Mouse (Mus musculus) MEL (cell line): Measurements from ENCODE around the gene Dlg2. TPM values are rescaled to one million over a fixed set of nuclear protein-coding genes. Genes with fewer than 3 reads are reported as not detected.

Experiments
- DNase-seq: peaks from one replicate; pipeline ENCODE4 v3.0.0; 2011; ENCODE audit warnings: low read depth, low spot score
- H3K27ac ChIP-seq: 2 replicates; pipeline ENCODE4 v1.5.1; 2012; ENCODE audit warnings: low read depth, mild to moderate bottlenecking, control low read depth, low read length, moderate library complexity; ENCODE audit not compliant: control insufficient read depth
- H3K27me3 ChIP-seq, 2 experiments: fragments of 150-350 bp in 1 of 2; sonication (generic) in 1 of 2; 2 replicates each; pipeline ENCODE4 v1.6.1; 2012; ENCODE audit warnings: low read length in 2 of 2, mild to moderate bottlenecking in 2 of 2, improper control_type of control experiment in 1 of 2, moderate library complexity in 1 of 2; ENCODE audit not compliant: insufficient read depth in 2 of 2, control insufficient read depth in 1 of 2
- H3K36me3 ChIP-seq, 2 experiments: 2 replicates each; pipeline ENCODE4 v1.6.1; 2012 to 2014; ENCODE audit warnings: low read length in 2 of 2, improper control_type of control experiment in 1 of 2, inconsistent platforms in 1 of 2, mild to moderate bottlenecking in 1 of 2; ENCODE audit not compliant: insufficient read depth in 2 of 2, control insufficient read depth in 1 of 2
- H3K4me1 ChIP-seq, 2 experiments: fragments of 150-350 bp in 1 of 2; sonication (generic) in 1 of 2; 2 replicates each; pipeline ENCODE4 v1.6.1; 2012; ENCODE audit warnings: low read length in 2 of 2, improper control_type of control experiment in 1 of 2, mild to moderate bottlenecking in 1 of 2; ENCODE audit not compliant: insufficient read depth in 2 of 2, control insufficient read depth in 1 of 2
- H3K4me3 ChIP-seq, 2 experiments: fragments of 150-350 bp in 1 of 2; sonication (generic) in 1 of 2; 2 replicates each; pipeline ENCODE4 v1.5.1; 2012; ENCODE audit warnings: low read depth in 2 of 2, low read length in 2 of 2, mild to moderate bottlenecking in 2 of 2, moderate library complexity in 2 of 2, control low read depth in 1 of 2, improper control_type of control experiment in 1 of 2; ENCODE audit not compliant: control insufficient read depth in 1 of 2, insufficient read depth in 1 of 2
- H3K79me2 ChIP-seq: 2 replicates; pipeline ENCODE4 v1.6.1; 2012; ENCODE audit warnings: mild to moderate bottlenecking, low read length, moderate library complexity; ENCODE audit not compliant: control insufficient read depth, poor library complexity, insufficient read depth
- H3K9ac ChIP-seq: 2 replicates; pipeline ENCODE4 v1.6.1; 2012; ENCODE audit warnings: low read depth, mild to moderate bottlenecking, control low read depth, low read length, moderate library complexity; ENCODE audit not compliant: control insufficient read depth, poor library complexity, severe bottlenecking
- H3K9me3 ChIP-seq: fragments of 150-350 bp; sonication (generic); replicated peaks from 2 replicates; pipeline ENCODE4 v1.6.1; 2012; ENCODE audit warnings: mild to moderate bottlenecking, low read length, improper control_type of control experiment, moderate library complexity; ENCODE audit not compliant: insufficient read depth
- CHD1 ChIP-seq: IDR thresholded peaks from 2 replicates; pipeline ENCODE4 v1.6.1; 2012; ENCODE audit warnings: low read depth, mild to moderate bottlenecking, inconsistent platforms, low read length, improper control_type of control experiment
- CTCF ChIP-seq, 3 experiments: IDR thresholded peaks in 2 of 3; conservative IDR thresholded peaks in 1 of 3; 2 replicates each; pipeline ENCODE4 v1.5.1; 2011 to 2012; ENCODE audit warnings: low read length in 3 of 3, low read depth in 2 of 3, mild to moderate bottlenecking in 2 of 3, improper control_type of control experiment in 1 of 3, inconsistent platforms in 1 of 3, mixed read lengths in 1 of 3, moderate library complexity in 1 of 3; ENCODE audit not compliant: control insufficient read depth in 1 of 3, insufficient read depth in 1 of 3, poor library complexity in 1 of 3, severe bottlenecking in 1 of 3
- E2F4 ChIP-seq: IDR thresholded peaks from 2 replicates; pipeline ENCODE4 v1.6.1; 2011; ENCODE audit warnings: low read depth, low read length, improper control_type of control experiment, borderline replicate concordance
- EP300 ChIP-seq, 2 experiments: IDR thresholded peaks; 2 replicates each; pipeline ENCODE4 v1.6.1; 2011; ENCODE audit warnings: improper control_type of control experiment in 2 of 2, low read length in 2 of 2, low read depth in 1 of 2, mild to moderate bottlenecking in 1 of 2
- ETS1 ChIP-seq: IDR thresholded peaks from 2 replicates; pipeline ENCODE4 v1.6.1; 2012; ENCODE audit warnings: low read depth, mild to moderate bottlenecking, inconsistent platforms, low read length, improper control_type of control experiment, moderate library complexity
- GABPA ChIP-seq: IDR thresholded peaks from 2 replicates; pipeline ENCODE4 v1.6.1; 2012; ENCODE audit warnings: low read depth, mild to moderate bottlenecking, inconsistent platforms, low read length, improper control_type of control experiment, moderate library complexity
- KAT2A ChIP-seq: conservative IDR thresholded peaks from 2 replicates; pipeline ENCODE4 v1.6.1; 2012; ENCODE audit warnings: low read depth, low read length, improper control_type of control experiment, inconsistent platforms
- MAX ChIP-seq: IDR thresholded peaks from 2 replicates; pipeline ENCODE4 v1.6.1; 2011; ENCODE audit warnings: low read length, improper control_type of control experiment
- MAZ ChIP-seq: IDR thresholded peaks from 2 replicates; pipeline ENCODE4 v1.6.1; 2012; ENCODE audit warnings: low read depth, mild to moderate bottlenecking, inconsistent platforms, low read length, improper control_type of control experiment
- MEF2A ChIP-seq: IDR thresholded peaks from 2 replicates; pipeline ENCODE4 v1.6.1; 2014; ENCODE audit warnings: low read depth, mild to moderate bottlenecking, inconsistent platforms, low read length, improper control_type of control experiment; ENCODE audit not compliant: poor library complexity, insufficient replicate concordance, severe bottlenecking; ENCODE audit errors: extremely low read depth
- MYC ChIP-seq: IDR thresholded peaks from 2 replicates; pipeline ENCODE4 v1.6.1; 2011; ENCODE audit warnings: low read depth, mild to moderate bottlenecking, low read length, improper control_type of control experiment, moderate library complexity
- POLR2A ChIP-seq, 2 experiments: IDR thresholded peaks; 2 replicates each; pipeline ENCODE4 v1.6.1; 2011 to 2012; ENCODE audit warnings: low read length in 2 of 2, mild to moderate bottlenecking in 2 of 2, control low read depth in 1 of 2, improper control_type of control experiment in 1 of 2, low read depth in 1 of 2, moderate library complexity in 1 of 2; ENCODE audit not compliant: control insufficient read depth in 1 of 2, insufficient read depth in 1 of 2, poor library complexity in 1 of 2
- POLR2AphosphoS2 ChIP-seq: IDR thresholded peaks from 2 replicates; pipeline ENCODE4 v1.6.1; 2011; ENCODE audit warnings: low read length, improper control_type of control experiment
- RAD21 ChIP-seq: IDR thresholded peaks from 2 replicates; pipeline ENCODE4 v1.6.1; 2011; ENCODE audit warnings: mild to moderate bottlenecking, low read depth, low read length, improper control_type of control experiment
- SMC3 ChIP-seq: IDR thresholded peaks from 2 replicates; pipeline ENCODE4 v1.6.1; 2011; ENCODE audit warnings: low read depth, low read length, improper control_type of control experiment
- TAL1 ChIP-seq: IDR thresholded peaks from 2 replicates; pipeline ENCODE4 v1.6.1; 2012; ENCODE audit warnings: mild to moderate bottlenecking, inconsistent platforms, low read length, moderate library complexity, mixed read lengths
- TBP ChIP-seq: IDR thresholded peaks from 2 replicates; pipeline ENCODE4 v1.8.0; 2011; ENCODE audit warnings: low read depth, low read length, improper control_type of control experiment
- USF2 ChIP-seq, 2 experiments: IDR thresholded peaks; 2 replicates each; pipeline ENCODE4 v1.6.1; 2011 to 2012; ENCODE audit warnings: improper control_type of control experiment in 2 of 2, low read length in 2 of 2, borderline replicate concordance in 1 of 2, inconsistent platforms in 1 of 2, low read depth in 1 of 2, mild to moderate bottlenecking in 1 of 2; ENCODE audit not compliant: insufficient read depth in 1 of 2
- ZC3H11A ChIP-seq: IDR thresholded peaks from 2 replicates; pipeline ENCODE4 v1.6.1; 2012; ENCODE audit warnings: low read depth, mild to moderate bottlenecking, inconsistent platforms, low read length, improper control_type of control experiment
- polyA plus RNA-seq, 2 experiments: library from polyadenylated mRNA; stranded (reverse) in 1 of 2; unstranded in 1 of 2; fragments of >175 nt in 1 of 2; fragments of >200 nt in 1 of 2; gene quantifications; 2 replicates each; pipeline versions ENCODE4 v1.2.1 to v1.2.4; 2012; ENCODE audit warnings: low replicate concordance in 2 of 2, low read depth in 1 of 2; ENCODE audit not compliant: insufficient read length in 2 of 2, insufficient read depth in 1 of 2, missing spikeins in 1 of 2
- total RNA-seq: library from RNA; depleted of rRNA; stranded (reverse); fragments of 300-350 nt; gene quantifications from 2 replicates; pipeline ENCODE4 v1.2.3, GENCODE M21; 2012

Gene Dlg2
- total and polyA plus RNA-seq, 3 experiments, result 0.04 TPM; not detected in 2

DNA sequence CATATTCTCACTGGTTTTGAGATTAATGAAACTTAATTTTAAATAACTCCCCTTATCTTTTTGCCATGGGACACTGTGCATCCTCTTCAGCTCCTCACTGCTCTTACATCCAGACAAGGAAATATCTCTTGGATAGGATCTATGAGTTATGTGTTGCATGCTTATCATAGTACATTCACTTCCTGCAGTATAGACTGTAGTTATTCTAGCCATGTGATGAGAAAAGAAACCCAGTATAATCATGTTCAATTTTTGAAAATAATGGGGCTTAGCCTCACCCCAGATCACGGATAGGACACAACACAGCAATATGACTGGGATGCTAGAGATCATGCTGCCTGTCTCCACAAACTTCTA lies 569.2 kb downstream of the Dlg2 start:
- H3K9me3 ChIP-seq, result no peaks in the 10 kb centered on the region
- H3K27ac ChIP-seq, result no peak overlapping the region
- no peak overlapping the region for H3K4me3 ChIP-seq
- no peaks in the 10 kb centered on the region for H3K79me2 ChIP-seq
- no peak for DNase-seq
- H3K9ac ChIP-seq, result no peak overlapping the region
- TF ChIP-seq SMC3 (no peak), TBP (no peak), TAL1 (no peak), POLR2AphosphoS2 (no peak), CTCF (IDR thresholded peaks at IDR 0.05 in 2 of 3, conservative IDR thresholded peaks at IDR 0.05 in 1 of 3; ENCODE audit: control insufficient read depth in 1 of 3, insufficient read depth in 1 of 3, low read depth in 2 of 3, low read length in 3 of 3, poor library complexity in 1 of 3, severe bottlenecking in 1 of 3) (no peak), USF2 (IDR thresholded peaks at IDR 0.05; ENCODE audit: borderline replicate concordance in 1 of 2, insufficient read depth in 1 of 2, low read depth in 1 of 2, low read length in 2 of 2) (no peak)
- H3K27me3 ChIP-seq, result no peaks in the 10 kb centered on the region
- H3K36me3 ChIP-seq, result no peaks in the 10 kb centered on the region
- H3K4me1 ChIP-seq, result no peaks in the 10 kb centered on the region

DNA sequence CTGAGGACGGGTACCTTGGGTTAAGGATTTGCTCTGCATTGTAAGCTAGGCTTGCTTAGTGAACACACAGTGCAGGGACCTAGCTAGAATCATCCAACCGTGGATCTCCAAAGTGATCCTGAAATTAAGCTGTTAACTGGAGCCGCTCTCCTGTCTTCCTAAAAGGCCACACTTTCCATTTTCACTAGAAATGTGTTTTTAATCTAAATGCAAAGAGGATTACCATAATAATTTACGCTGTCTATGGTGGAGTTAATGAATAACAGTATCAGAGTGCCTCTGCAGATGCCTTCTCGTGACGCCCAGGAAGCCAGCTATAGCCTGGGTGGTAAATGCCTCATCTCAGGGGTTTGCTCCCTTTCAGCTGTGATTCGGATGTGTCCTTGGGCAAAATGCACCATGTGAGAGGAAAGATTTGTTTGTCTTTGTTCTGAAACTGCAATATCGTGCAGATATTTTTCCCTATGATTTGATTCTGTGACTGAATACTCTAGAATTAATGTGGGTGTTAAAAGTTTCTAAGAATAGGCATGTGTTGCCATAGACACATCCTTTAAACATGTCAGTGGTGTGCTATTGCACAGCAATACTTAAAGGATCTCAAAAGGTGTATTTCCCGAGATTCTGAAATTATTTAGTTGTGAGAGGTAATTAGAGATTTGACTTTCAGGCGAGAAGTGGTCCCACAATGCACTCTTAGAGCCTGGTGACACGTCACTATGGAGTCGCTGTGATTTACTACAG lies 587.0 kb downstream of the Dlg2 start:
- Histone ChIP-seq H3K27ac (no peak overlapping the region), H3K27me3 (no peaks in the 10 kb centered on the region), H3K36me3 (no peaks in the 10 kb centered on the region), H3K4me3 (no peak overlapping the region), H3K79me2 (no peaks in the 10 kb centered on the region), H3K9ac (no peak overlapping the region), H3K4me1 (no peaks in the 10 kb centered on the region), H3K9me3 (no peaks in the 10 kb centered on the region)
- TF ChIP-seq MAX (no peak), MYC (no peak), E2F4 (no peak), ETS1 (no peak), EP300 (IDR thresholded peaks at IDR 0.05; ENCODE audit: low read depth in 1 of 2, low read length in 2 of 2) (no peak)
- no peak for DNase-seq

DNA sequence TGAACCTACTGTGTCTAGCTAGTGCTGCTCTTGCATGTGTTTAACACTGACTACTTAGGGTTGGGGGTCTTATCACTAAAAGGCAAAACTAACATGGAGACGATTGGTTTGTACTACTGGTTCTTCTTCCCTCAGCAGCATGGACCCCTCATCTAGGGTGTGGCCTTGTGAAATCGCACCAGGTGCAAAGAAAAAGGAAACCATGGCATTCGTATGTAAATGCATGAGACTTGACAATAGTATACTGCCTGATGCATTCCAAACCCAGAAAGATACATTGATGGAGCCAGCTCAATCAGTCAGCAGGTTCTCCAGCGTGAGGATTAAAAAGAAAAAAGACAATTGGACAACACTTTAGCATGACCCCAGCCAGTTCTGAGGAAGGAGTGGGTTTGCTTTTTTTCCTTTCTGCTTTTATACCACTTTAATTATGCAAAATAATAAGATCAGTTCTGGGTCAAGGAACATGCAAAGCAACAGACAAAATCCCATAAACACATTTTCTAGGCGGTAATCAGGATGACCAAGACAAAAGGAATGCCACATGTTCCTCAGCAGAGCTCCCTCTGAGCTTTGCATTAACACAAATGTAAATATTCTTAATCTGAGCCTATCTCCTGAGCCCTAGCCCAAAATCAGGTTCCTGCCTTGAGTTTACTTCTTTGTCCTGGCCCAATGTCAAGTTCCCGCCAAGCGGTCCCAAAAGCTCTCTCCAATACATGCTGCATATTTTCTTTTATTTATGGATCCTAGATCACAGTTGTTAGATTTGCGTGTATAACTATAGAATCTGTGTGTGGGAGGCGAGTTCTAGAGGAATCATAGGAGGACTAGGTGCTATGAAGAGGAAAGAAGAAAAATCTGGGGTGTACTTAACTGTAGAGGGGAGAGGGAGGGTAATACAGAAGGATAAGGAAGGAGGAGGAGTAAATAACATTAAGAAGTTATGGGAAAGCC lies 595.6 kb downstream of the Dlg2 start:
- no peaks in the 10 kb centered on the region for H3K79me2 ChIP-seq
- no peaks in the 10 kb centered on the region for H3K4me1 ChIP-seq
- no peak for DNase-seq
- H3K4me3 ChIP-seq, result no peak overlapping the region
- H3K9ac ChIP-seq, result no peak overlapping the region
- TF ChIP-seq SMC3, result no peak
- TF ChIP-seq POLR2A (IDR thresholded peaks at IDR 0.05; ENCODE audit: control insufficient read depth in 1 of 2, insufficient read depth in 1 of 2, low read depth in 1 of 2, low read length in 2 of 2, poor library complexity in 1 of 2), result no peak
- no peak for TF ChIP-seq USF2 (IDR thresholded peaks at IDR 0.05; ENCODE audit: borderline replicate concordance in 1 of 2, insufficient read depth in 1 of 2, low read depth in 1 of 2, low read length in 2 of 2)
- TF ChIP-seq MAZ, result no peak
- no peak for TF ChIP-seq CHD1
- TF ChIP-seq KAT2A, result no peak
- no peak for TF ChIP-seq MEF2A
- no peak for TF ChIP-seq RAD21
- TF ChIP-seq MYC, result no peak
- no peak for TF ChIP-seq ZC3H11A
- TF ChIP-seq GABPA, result no peak
- no peaks in the 10 kb centered on the region for H3K9me3 ChIP-seq
- no peak overlapping the region for H3K27ac ChIP-seq
- no peaks in the 10 kb centered on the region for H3K36me3 ChIP-seq
- no peaks in the 10 kb centered on the region for H3K27me3 ChIP-seq
